Mouse (Mus musculus) embryo, embryonic 11.5 days (tissue): ENCODE results near the gene Ormdl1.
A peak's percentile ranks its signal among the peaks of the same experiment; 100 is the strongest.
"Not testable (repeated sequence)": the region's sequence is repeated elsewhere in the genome, so short reads cannot be mapped to it uniquely, and the experiment has no call there.

Experiments used
- DNase-seq: peaks from one replicate; pipeline ENCODE4 v3.0.0-alpha.2; 2012; ENCODE audit warnings: low read depth, low spot score

Ormdl1 gene

DNA sequence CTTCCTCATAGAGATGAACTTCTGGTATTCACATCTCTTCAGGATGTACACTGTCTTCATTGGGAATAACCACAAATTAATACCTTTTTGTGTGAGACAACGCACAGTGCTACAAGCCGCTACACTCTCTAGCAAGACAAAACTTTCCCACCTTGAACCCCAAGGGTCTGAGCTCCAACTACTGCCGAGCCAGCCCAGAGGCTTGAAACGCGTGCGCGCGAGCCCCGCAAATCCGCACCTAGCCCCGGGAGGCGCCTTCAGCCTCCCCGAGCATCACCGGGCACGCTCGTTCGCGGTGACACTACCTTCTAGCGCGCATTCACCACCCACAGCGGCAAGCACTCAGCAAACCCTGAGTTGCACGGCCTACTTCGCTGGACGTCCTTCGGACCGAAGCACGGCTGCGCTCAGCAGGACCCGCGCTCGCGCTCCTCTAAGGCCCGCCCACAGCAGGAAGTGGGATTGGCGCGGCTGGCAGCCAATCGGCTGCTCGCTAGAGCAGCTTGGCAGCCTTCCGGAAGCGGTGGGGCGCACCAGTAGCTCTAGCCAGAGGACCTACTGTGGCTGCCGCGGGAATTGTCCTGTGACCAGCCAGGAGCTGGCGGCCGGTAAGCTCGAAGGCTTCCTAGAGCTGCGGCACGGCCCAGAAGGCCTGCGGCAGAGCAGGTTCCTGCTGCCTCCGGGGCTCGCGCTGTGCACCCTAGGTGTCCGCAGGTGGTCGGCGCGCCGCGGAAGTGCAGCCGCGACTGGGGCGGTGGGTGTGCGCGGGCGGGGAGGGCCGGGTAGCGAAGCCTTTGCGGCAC lies at the start of gene Ormdl1, which contains the start of the genes Pms1 and Gm28778:
TSS of gene Ormdl1 (plus strand) at position 515 of the 803 bp plus-strand sequence.
TSS of gene Pms1 (minus strand) at position 438 of the 803 bp plus-strand sequence.
TSS of gene Gm28778 (plus strand) at position 531 of the 803 bp plus-strand sequence.
- peak; percentile 90 for DNase-seq

GRCm38 (mm10) chr1:53264958-53265612 lies 31.8 kb upstream of the Ormdl1 start:
- DNase-seq: not testable (repeated sequence)

GRCm38 (mm10) chr1:53269901-53270300 lies 27.0 kb upstream of the Ormdl1 start:
- DNase-seq: no peak

DNA sequence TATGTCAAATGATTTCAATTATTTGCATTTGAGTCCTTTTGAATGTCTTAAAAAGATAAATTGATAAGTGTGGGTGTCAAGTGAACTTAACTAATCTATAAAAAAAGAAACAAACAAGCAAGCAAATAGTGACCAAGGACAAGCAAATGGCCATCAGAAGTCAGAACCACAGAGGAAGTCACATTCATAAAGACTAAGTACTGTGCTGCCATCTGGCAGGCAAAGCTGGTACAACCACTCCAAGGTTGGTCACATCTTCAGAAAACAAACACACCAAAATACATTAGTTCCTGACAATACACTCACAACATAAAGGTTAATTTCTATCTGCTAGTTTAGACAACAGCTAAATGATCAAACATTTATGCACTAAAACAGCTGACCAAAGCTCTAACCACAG lies 24.2 kb upstream of the Ormdl1 start:
- no peak for DNase-seq

DNA sequence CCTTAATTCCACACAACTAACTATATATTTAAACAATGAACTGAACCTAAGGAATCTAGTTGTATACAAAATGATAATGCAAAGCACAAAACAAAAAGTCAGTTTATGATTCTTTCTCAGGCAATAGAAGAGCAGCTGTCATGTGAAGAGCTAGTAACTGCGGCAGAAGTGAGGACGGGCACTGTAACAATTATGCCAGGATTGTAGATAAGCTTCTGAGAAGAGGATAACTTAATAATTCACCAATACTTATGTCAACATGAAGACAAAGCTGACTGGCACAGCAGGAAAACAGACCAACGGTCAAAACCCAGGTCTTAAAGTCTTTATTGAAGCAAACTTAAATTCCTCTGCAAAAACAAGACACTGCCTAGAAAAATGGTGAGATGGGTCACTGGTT lies 5.7 kb upstream of the Ormdl1 start:
- no peak for DNase-seq

DNA sequence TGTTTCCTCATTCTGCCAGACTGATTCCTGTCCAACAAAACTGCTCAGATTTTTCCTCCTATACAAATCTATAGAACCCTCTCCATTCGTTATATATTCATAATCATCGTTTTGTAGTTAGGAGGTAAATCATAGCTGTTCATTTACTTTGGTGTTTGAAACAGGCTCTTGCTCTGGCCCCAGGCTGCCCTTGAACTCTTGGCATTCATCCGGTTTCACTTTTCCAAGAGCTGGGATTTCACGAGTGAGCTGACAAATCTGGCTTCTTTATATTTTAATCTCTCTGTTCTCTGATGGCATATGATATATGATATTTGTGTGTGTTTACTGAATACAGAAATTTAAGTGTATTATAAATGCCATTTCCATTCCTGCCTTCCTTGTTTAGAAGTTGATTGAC lies 3.6 kb downstream of the Ormdl1 start:
- no peak for DNase-seq

DNA sequence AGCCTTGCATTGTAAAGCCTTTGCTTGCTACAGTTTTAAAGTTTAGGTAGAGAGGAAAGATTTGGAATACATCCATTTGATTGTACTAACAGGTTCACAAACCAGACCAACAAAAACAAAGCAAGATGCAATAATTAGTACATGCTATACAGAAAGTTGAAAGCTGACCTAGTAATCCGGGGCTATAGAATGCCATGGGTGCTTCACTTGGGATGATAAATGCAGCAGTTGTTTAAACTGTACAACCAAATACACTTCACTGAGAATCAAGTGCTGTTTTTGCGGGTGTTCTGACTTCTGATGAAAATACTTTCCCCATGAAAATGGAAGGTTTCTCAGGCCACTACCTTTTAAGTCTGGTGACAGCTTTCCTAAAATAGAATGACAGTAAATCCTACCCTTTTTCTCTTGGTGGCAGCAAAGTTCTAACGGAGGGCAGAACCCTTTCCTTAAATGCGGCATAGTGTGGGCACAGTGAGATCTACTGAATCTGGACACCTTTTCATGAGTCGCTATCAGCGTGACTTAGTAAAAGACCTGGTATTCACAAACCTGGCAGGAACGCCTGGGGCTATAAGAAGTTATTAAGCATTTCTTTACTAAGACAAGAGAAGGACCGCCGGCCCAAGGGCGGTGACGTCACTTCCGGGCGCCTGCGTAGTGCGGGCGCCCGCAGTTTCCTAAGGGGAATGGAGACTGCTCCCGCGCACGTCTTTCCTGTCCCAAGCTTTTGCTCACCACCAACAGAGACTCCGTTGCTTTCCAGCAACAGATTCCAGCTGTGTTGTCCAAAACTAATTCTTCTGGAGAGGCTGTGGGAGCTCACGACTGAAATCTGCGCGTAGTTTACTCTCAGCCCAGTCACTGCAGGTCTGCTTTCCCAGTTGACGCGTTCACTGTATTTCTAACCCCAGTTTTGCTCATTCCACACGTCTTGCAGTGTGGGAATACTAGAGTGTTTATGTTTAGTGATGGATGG lies 16.4 kb downstream of the Ormdl1 start, which contains the start of gene Osgepl1:
TSS of gene Osgepl1 (plus strand) at position 636 of the 979 bp plus-strand sequence.
- DNase-seq: peak; percentile 79

DNA sequence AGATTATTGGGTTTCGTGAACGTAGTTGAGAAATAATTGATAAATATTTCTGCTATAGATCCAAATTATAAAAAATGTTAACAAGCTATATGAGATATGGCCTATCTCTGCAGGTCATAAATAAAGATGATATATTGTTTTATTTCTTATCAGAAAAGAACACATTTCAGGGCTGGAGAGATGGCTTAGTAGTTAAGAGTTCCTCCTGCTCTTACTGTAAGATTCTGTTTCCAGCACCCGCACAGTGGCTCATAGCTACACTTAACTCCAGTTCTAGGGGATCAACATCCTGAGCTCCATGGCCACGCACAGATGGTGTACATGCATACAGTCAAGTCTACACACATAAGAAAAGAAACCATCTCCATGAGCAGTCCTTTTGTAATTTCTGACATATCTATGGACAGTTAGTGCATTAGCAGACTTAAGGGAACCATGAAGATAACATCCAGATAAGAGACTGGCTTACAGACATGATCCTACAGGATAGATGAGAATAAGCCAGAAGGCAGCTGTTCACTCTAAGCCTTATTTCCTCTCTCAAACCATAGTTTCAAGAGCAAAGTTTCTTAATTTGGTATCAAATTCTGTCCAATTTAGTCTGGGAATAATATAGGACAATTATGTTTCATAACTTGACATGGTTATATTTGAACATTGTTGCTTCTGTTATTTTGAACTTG lies 24.9 kb downstream of the Ormdl1 start:
- no peak for DNase-seq

- no peak for DNase-seq
These were observed 26.4 kb downstream of the Ormdl1 start for GRCm38 (mm10) chr1:53323254-53323653.

GRCm38 (mm10) chr1:53324277-53324676 lies 27.4 kb downstream of the Ormdl1 start:
- no peak for DNase-seq

DNA sequence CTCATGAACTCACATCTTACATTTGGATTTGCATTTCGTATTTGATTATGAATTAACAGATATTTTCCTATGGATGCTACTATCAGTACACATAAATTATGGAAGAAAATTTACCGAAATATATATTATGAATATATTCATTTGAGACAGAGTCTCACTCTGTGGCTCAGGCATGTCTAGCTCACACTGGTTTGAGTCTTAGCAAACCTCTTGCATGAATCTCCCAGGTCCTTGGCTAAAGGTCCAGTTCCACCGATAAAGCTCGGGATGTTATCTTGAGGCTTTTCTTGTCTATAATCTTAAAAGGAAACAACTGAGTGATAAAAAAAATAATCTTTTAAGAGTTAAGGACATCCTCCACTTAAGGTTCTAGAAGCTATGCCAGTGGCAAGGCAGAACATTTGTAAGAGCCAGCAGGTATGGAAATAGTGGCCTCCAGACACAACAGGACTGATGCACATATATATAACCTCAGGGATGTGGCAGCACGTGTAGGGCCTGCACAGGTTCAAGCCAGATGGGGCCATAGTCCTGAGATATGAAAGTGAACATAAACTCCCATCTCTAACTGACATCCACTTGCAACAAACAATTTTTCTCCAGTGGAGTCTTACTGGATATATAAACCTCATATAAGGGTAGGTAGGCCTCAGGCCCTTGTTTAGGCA lies 28.1 kb downstream of the Ormdl1 start:
- no peak for DNase-seq

DNA sequence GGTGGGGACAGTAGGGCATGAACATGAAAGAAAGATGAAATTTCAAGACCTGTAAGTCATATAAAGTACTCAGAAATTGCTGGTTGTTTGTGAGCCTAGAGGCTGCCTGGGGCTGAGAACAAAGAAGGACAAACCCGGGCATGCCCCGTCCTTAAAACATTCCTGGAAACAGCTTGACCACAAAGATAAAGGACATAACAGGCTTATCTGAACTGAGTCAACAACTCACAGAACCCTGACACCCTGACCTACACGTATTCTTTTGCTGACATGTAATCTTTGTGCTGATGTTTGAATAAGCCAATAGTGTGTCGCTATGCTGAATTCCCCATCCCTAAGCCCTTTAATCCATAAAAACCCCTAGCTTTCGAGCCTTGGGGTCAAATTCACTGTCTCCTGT lies 36.6 kb downstream of the Ormdl1 start:
- DNase-seq: not testable (repeated sequence)

DNA sequence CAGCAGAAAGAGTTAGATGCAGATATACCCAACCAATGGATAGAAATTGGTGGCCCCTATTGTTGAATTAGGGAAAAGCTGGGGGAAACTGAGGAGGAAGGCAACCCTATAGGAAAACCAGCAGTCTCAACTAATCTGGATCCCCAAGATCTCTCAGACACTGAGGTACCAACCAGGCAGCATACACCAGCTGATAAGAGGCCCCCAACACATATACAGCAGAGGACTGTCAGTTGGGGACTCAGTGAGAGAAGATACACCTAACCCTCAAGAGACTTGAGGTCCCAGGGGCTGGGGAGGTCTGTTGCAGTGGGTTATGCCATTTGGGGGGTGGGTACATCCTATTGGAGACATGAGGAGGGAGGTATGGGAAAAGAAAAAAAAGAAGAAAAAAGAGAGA lies 38.6 kb downstream of the Ormdl1 start:
- no peak for DNase-seq

GRCm38 (mm10) chr1:53337403-53337802 lies 40.5 kb downstream of the Ormdl1 start:
- DNase-seq: not testable (repeated sequence)

DNA sequence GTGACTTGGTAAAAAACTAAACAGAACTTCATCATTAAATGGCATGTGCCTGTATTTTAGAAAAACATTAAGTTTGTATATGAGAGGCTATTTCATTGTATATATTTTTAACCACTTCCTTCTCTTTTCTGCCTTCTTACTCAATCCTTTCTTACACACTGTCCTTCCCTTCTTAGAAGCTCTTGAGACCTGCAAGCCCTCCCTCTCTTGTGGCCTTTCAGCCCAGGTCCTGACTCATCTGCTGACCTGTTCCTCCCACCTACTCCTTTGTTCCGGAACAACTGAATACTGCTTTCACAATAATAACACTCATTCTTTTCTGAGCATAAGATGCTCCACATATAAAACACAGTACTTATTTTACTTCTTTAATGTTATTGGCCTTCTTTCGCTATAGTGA lies 44.2 kb downstream of the Ormdl1 start:
- no peak for DNase-seq

DNA sequence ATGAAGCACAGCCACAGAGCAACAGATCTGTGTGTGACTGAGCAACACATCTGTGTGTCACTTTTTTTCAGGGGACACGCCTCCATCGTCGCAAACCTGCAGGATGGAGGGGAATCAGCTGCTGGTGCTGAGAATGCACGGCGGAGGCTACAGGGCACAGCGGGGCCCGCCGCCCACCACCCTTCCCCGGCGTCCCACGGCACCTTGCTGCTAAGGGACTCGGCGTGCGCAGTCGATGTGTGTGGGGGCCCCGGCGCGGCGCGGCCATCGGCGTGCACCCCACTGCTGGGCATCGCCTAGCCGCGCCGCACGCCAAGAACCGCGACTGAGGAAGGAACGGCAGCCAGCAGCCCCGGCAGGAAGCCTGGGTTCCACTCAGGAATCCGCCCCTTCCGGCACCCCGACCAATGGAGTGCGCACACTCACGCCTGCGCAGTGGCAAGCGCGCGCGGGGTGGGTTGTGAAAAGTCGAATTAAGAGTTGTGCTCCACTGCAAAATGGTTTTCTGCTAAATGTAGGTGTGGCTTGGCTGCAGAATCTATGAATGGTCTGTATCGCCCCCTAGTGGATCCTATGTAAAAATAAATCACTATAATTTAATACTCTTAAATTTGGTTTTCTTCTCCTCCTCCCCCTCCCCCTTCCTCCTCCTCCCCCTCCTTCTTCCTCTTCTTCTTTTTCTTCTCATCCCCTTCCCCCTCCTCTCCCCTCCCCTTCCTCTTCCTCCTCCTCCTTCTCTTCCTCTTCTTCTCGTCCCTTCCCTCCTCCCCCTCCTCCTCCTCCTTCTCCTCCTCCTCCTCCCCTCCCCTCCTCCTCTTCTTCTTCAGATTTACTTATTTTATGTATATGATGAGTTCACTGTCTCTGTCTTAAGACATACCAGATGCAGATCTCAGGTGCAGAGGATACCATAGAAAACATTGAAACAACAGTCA lies 55.7 kb downstream of the Ormdl1 start, which contains the start of the genes Asdurf, Gm28551 and Asnsd1:
TSS of gene Asdurf (minus strand) at position 293 of the 935 bp plus-strand sequence.
TSS of gene Gm28551 (minus strand) at position 341 of the 935 bp plus-strand sequence.
TSS of gene Asnsd1 (minus strand) at position 426 of the 935 bp plus-strand sequence.
- peak; percentile 91 for DNase-seq

DNA sequence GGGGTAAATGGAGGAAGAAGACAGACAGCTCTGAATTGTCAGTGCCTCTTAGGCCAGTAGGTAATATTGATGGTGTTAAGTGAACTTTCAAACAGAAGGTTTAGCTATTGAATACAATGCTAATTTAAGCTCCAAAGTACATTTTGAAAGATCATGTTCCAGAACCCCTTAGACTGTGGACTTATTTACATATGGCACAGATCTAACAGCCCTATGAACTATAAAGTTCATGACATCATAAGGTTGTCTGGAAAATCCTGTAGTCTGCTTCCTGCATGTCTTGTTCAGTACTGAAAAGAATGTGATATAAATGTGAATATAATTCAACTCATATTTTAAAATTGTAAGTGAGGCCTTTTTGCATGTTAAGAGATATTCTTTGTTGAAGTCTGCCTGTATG lies 62.1 kb downstream of the Ormdl1 start:
- DNase-seq: no peak
